Mouse (Mus musculus): ENCODE results near the gene Sgta.
A peak's percentile ranks its signal among the peaks of the same experiment; 100 is the strongest.

GRCm38 (mm10) chr10:80998778-80999177, 61.2 kb downstream of the Sgta start:
- no peak for TF ChIP-seq EP300 (IDR thresholded peaks at IDR 0.05; ENCODE audit: low read depth)
- peak; percentile 84 for TF ChIP-seq CTCF (IDR thresholded peaks at IDR 0.05; ENCODE audit: low read depth)
